Mouse (Mus musculus): ENCODE measurements around the gene Pdcd6ip.

GRCm38 (mm10) chr9:113724646-113725045 is 16.6 kb upstream of the Pdcd6ip start:
- TF ChIP-seq POLR2A (IDR thresholded peaks at IDR 0.05; ENCODE audit: low read depth, low read length) = no peak
- no peak for TF ChIP-seq CTCF (conservative IDR thresholded peaks at IDR 0.05; ENCODE audit: insufficient read depth, insufficient read length, low read depth, low read length)

Measured in kidney, adult 2 months (tissue).